ENCODE assay signal across 9 mouse cellular contexts in the genomic region with DNA sequence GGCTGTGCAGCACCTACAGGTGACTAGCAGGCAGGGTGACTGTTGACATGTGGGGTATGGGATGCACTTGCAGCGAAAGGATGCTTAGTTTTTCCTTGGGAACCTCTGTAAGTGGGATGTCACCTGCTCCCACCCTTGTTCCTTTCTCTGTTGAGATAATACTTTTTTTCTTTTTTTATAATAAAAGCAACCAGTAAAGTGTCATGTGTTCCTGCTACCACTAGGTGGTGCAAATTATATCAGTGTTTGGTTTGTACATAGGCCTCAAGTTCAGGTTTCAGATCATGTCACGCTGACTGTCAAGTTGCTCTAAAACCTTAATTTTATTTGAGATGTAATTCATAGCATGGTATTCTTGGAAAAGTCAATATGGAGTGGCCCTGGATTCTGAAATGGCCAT. TPM values are rescaled to one million over a fixed set of nuclear protein-coding genes. Genes with fewer than 3 reads are reported as not detected.
DNase-seq lines count a peak whose midpoint lies in the region; ATAC-seq lines count a peak whose summit lies in the region.
"Had no signal": no experiment of that assay in that cellular context is flagged by ENCODE, and none has a peak within 500 bp of the region (broad histone marks: within the 10 kb centered on the region; RNA-seq: fewer than 3 reads in every experiment).

No protein-coding gene starts in this region.

- ATAC-seq in forebrain, embryonic 13.5 days, result peak; percentile 33; the same call in 1 of the 2 replicates
- no peak for ATAC-seq in midbrain, embryonic 14.5 days (ENCODE audit: low FRiP score, low TSS enrichment)

- H3K4me3 ChIP-seq in forebrain, embryonic 13.5 days, result no peak overlapping the region
- H3K4me3 ChIP-seq in forebrain, embryonic 10.5 days, result no peak overlapping the region
- H3K4me3 ChIP-seq in midbrain, embryonic 14.5 days (replicated peaks; ENCODE audit: low read depth, low read length), result no peak overlapping the region
- no peak overlapping the region for H3K4me3 ChIP-seq in midbrain, embryonic 10.5 days
- H3K4me3 ChIP-seq: megakaryocyte, embryonic 14.5 days had no signal

- 60% methylated on average over 2 of the region's 2 CpGs for WGBS in forebrain, embryonic 13.5 days
- WGBS in forebrain, embryonic 10.5 days, result 71% methylated on average over 2 of the region's 2 CpGs
- WGBS in midbrain, embryonic 14.5 days, result 64% methylated on average over 2 of the region's 2 CpGs
- WGBS in midbrain, embryonic 10.5 days, result 66% methylated on average over 2 of the region's 2 CpGs

- H3K9me3 ChIP-seq in forebrain, embryonic 13.5 days (replicated peaks), result no peaks in the 10 kb centered on the region
- no peaks in the 10 kb centered on the region for H3K9me3 ChIP-seq in forebrain, embryonic 10.5 days
- no peaks in the 10 kb centered on the region for H3K9me3 ChIP-seq in midbrain, embryonic 14.5 days (ENCODE audit: control insufficient read depth, low read length)
- H3K9me3 ChIP-seq in midbrain, embryonic 10.5 days (replicated peaks), result no peaks in the 10 kb centered on the region
- H3K9me3 ChIP-seq: megakaryocyte, embryonic 14.5 days had no signal

- H3K9ac ChIP-seq in forebrain, embryonic 13.5 days, result no peak overlapping the region
- no peak overlapping the region for H3K9ac ChIP-seq in midbrain, embryonic 14.5 days (replicated peaks; ENCODE audit: low read length)

- no peaks in the 10 kb centered on the region for H3K27me3 ChIP-seq in forebrain, embryonic 13.5 days
- no peaks in the 10 kb centered on the region for H3K27me3 ChIP-seq in forebrain, embryonic 10.5 days (ENCODE audit: poor library complexity, severe bottlenecking)
- no peaks in the 10 kb centered on the region for H3K27me3 ChIP-seq in midbrain, embryonic 14.5 days (ENCODE audit: control insufficient read depth, insufficient read depth, low read length)
- H3K27me3 ChIP-seq in midbrain, embryonic 10.5 days (ENCODE audit: low read depth, poor library complexity, severe bottlenecking), result no peaks in the 10 kb centered on the region
- H3K27me3 ChIP-seq: megakaryocyte, embryonic 14.5 days had no signal

- no peak overlapping the region for H3K4me2 ChIP-seq in forebrain, embryonic 13.5 days
- H3K4me2 ChIP-seq in midbrain, embryonic 14.5 days (ENCODE audit: low read length), result no peak overlapping the region

- no peak for DNase-seq in forebrain, embryonic 10.5 days (ENCODE audit: extremely low spot score, low spot score)
- DNase-seq in midbrain, embryonic 14.5 days, result peak; percentile 79
- no peak for DNase-seq in midbrain, embryonic 10.5 days (ENCODE audit: low spot score)
- peak; percentile 21 for DNase-seq in embryo, embryonic 9.5 days (ENCODE audit: extremely low spot score)
- peak; percentile 24 for DNase-seq in mesoderm, embryonic 11.5 days (ENCODE audit: low read depth, low spot score)
- no peak for DNase-seq in spleen, postnatal 36 days (ENCODE audit: low spot score in 2 of 2)
- no peak for DNase-seq in spleen, postnatal 14 days (ENCODE audit: low spot score in 2 of 2)

- H3K4me1 ChIP-seq in forebrain, embryonic 13.5 days, result no peaks in the 10 kb centered on the region
- no peaks in the 10 kb centered on the region for H3K4me1 ChIP-seq in forebrain, embryonic 10.5 days
- H3K4me1 ChIP-seq in midbrain, embryonic 14.5 days (ENCODE audit: control insufficient read depth, insufficient read depth, low read length), result no peaks in the 10 kb centered on the region
- H3K4me1 ChIP-seq in midbrain, embryonic 10.5 days, result no peaks in the 10 kb centered on the region
- H3K4me1 ChIP-seq: megakaryocyte, embryonic 14.5 days had no signal

- peaks cover 74% of the 10 kb centered on the region for H3K36me3 ChIP-seq in forebrain, embryonic 13.5 days (ENCODE audit: poor library complexity, severe bottlenecking)
- peaks cover 93% of the 10 kb centered on the region for H3K36me3 ChIP-seq in forebrain, embryonic 10.5 days (replicated peaks)
- peaks cover 26% of the 10 kb centered on the region for H3K36me3 ChIP-seq in midbrain, embryonic 14.5 days (ENCODE audit: control insufficient read depth, insufficient read depth, low read length)
- H3K36me3 ChIP-seq in midbrain, embryonic 10.5 days, result peaks cover 90% of the 10 kb centered on the region

- no peak overlapping the region for H3K27ac ChIP-seq in forebrain, embryonic 13.5 days
- no peak overlapping the region for H3K27ac ChIP-seq in forebrain, embryonic 10.5 days
- no peak overlapping the region for H3K27ac ChIP-seq in midbrain, embryonic 14.5 days (replicated peaks; ENCODE audit: low read depth, low read length)
- H3K27ac ChIP-seq in midbrain, embryonic 10.5 days (replicated peaks), result no peak overlapping the region

RNA-seq across cellular contexts. Expression of gene Myo1a, which starts 10.3 kb away (rescaled TPM):
- 0.60 and 0.83 TPM in 2 replicates for polyA plus RNA-seq in forebrain, embryonic 13.5 days (2015; fragmentation: Nextera tagmentation; extraction: Ambion mirVana)
- polyA plus RNA-seq in forebrain, embryonic 10.5 days (2016; fragmentation: Nextera tagmentation; extraction: Ambion mirVana), result 0.40 and 0.44 TPM in 2 replicates
- 0.62 TPM in 1 of 2 replicates, not detected in the other for polyA plus RNA-seq in midbrain, embryonic 14.5 days (2014; fragmentation: Nextera tagmentation; extraction: Ambion mirVana)
- polyA plus RNA-seq in midbrain, embryonic 10.5 days (2016; fragmentation: Nextera tagmentation; extraction: Ambion mirVana), result 0.41 and 0.69 TPM in 2 replicates

RNA-seq across cellular contexts. Expression of gene Nab2, which starts 26.3 kb away (rescaled TPM):
- polyA plus RNA-seq in forebrain, embryonic 13.5 days (2015; fragmentation: Nextera tagmentation; extraction: Ambion mirVana), result 1.6 and 2.0 TPM in 2 replicates
- 5.6 and 6.2 TPM in 2 replicates for polyA plus RNA-seq in forebrain, embryonic 10.5 days (2016; fragmentation: Nextera tagmentation; extraction: Ambion mirVana)
- polyA plus RNA-seq in midbrain, embryonic 14.5 days (2014; fragmentation: Nextera tagmentation; extraction: Ambion mirVana), result 0.93 and 1.2 TPM in 2 replicates
- polyA plus RNA-seq in midbrain, embryonic 10.5 days (2016; fragmentation: Nextera tagmentation; extraction: Ambion mirVana), result 3.9 and 4.4 TPM in 2 replicates

RNA-seq across cellular contexts. Expression of gene Nemp1, which starts 27.9 kb away (rescaled TPM):
- polyA plus RNA-seq in forebrain, embryonic 13.5 days (2015; fragmentation: Nextera tagmentation; extraction: Ambion mirVana), result 6.7 and 7.0 TPM in 2 replicates
- polyA plus RNA-seq in forebrain, embryonic 10.5 days (2016; fragmentation: Nextera tagmentation; extraction: Ambion mirVana), result 9.9 and 10.0 TPM in 2 replicates
- polyA plus RNA-seq in midbrain, embryonic 14.5 days (2014; fragmentation: Nextera tagmentation; extraction: Ambion mirVana), result 2.6 and 3.5 TPM in 2 replicates
- 9.0 TPM in 2 replicates for polyA plus RNA-seq in midbrain, embryonic 10.5 days (2016; fragmentation: Nextera tagmentation; extraction: Ambion mirVana)

RNA-seq across cellular contexts. Expression of gene Tac2, which starts 29.6 kb away (rescaled TPM):
- polyA plus RNA-seq in forebrain, embryonic 13.5 days (2015; fragmentation: Nextera tagmentation; extraction: Ambion mirVana), result 0.35 TPM in 1 of 2 replicates, not detected in the other
- polyA plus RNA-seq in forebrain, embryonic 10.5 days (2016; fragmentation: Nextera tagmentation; extraction: Ambion mirVana), result not detected in 2 replicates
- polyA plus RNA-seq in midbrain, embryonic 14.5 days (2014; fragmentation: Nextera tagmentation; extraction: Ambion mirVana), result not detected in 2 replicates
- not detected in 2 replicates for polyA plus RNA-seq in midbrain, embryonic 10.5 days (2016; fragmentation: Nextera tagmentation; extraction: Ambion mirVana)

RNA-seq across cellular contexts. Expression of gene Zbtb39, which starts 44.7 kb away (rescaled TPM):
- polyA plus RNA-seq in forebrain, embryonic 13.5 days (2015; fragmentation: Nextera tagmentation; extraction: Ambion mirVana), result 4.3 TPM in 2 replicates
- 4.4 and 5.3 TPM in 2 replicates for polyA plus RNA-seq in forebrain, embryonic 10.5 days (2016; fragmentation: Nextera tagmentation; extraction: Ambion mirVana)
- polyA plus RNA-seq in midbrain, embryonic 14.5 days (2014; fragmentation: Nextera tagmentation; extraction: Ambion mirVana), result 5.5 and 6.2 TPM in 2 replicates
- polyA plus RNA-seq in midbrain, embryonic 10.5 days (2016; fragmentation: Nextera tagmentation; extraction: Ambion mirVana), result 4.3 and 4.7 TPM in 2 replicates

Comparison
In these comparisons a context has a peak if more than half of its experiments do, and no peak if none do; other contexts are left out.
1. DNase-seq: peak in midbrain, embryonic 14.5 days (single experiment), embryo, embryonic 9.5 days (single experiment) and mesoderm, embryonic 11.5 days (single experiment); none in forebrain, embryonic 10.5 days (single experiment), midbrain, embryonic 10.5 days (single experiment), spleen, postnatal 36 days (0 of 2) and spleen, postnatal 14 days (0 of 2).